Mouse (Mus musculus) kidney, embryonic 15.5 days (tissue): ENCODE data around the gene Fgfr2. TPM values are rescaled to one million over a fixed set of nuclear protein-coding genes. Genes with fewer than 3 reads are reported as not detected.

Experiments
- ATAC-seq: fragments of 200-750 bp; cut with Nextera tagmentation; replicated peaks from 2 replicates; pipeline ENCODE4 v1.8.0; 2017; ENCODE audit warnings: moderate TSS enrichment; ENCODE audit not compliant: low FRiP score
- H3K27ac ChIP-seq: fragments of 300-500 bp; sonication (generic); 2 replicates; pipeline ENCODE4 v1.5.1; 2015; ENCODE audit warnings: mild to moderate bottlenecking, inconsistent platforms
- H3K27me3 ChIP-seq: fragments of 300-500 bp; sonication (generic); 2 replicates; pipeline ENCODE4 v1.6.1; 2015; ENCODE audit warnings: inconsistent platforms
- H3K36me3 ChIP-seq: fragments of 300-500 bp; sonication (generic); 2 replicates; pipeline ENCODE4 v1.6.1; 2015; ENCODE audit warnings: inconsistent platforms
- H3K4me1 ChIP-seq: fragments of 300-500 bp; sonication (generic); 2 replicates; pipeline ENCODE4 v1.6.1; 2015; ENCODE audit warnings: inconsistent platforms
- H3K4me2 ChIP-seq: fragments of 300-500 bp; sonication (generic); 2 replicates; pipeline ENCODE4 v1.6.1; 2015; ENCODE audit warnings: moderate library complexity, mild to moderate bottlenecking, inconsistent platforms
- H3K4me3 ChIP-seq: fragments of 300-500 bp; sonication (generic); replicated peaks from 2 replicates; pipeline ENCODE4 v1.5.1; 2015; ENCODE audit warnings: mild to moderate bottlenecking, inconsistent platforms
- H3K9ac ChIP-seq: fragments of 300-500 bp; sonication (generic); 2 replicates; pipeline ENCODE4 v1.6.1; 2015; ENCODE audit warnings: mild to moderate bottlenecking, inconsistent platforms
- H3K9me3 ChIP-seq: fragments of 300-500 bp; sonication (generic); replicated peaks from 2 replicates; pipeline ENCODE4 v1.6.1; 2016; ENCODE audit warnings: inconsistent platforms
- WGBS: fragments of 180-500 bp; shearing (Covaris S2); methylation state at CpG from one replicate; pipeline ENCODE4 v1.1.7; 2015; ENCODE audit warnings: mixed read lengths; 5-methylcytosine and 5-hydroxymethylcytosine counted together
- polyA plus RNA-seq: library from polyadenylated mRNA; unstranded; fragments of >200 nt; fragmentation: Nextera tagmentation; extraction: Ambion mirVana; gene quantifications from 2 replicates; pipeline ENCODE4 v1.2.1, GENCODE M21; 2015

Fgfr2 gene
- polyA plus RNA-seq, 1 experiment from 2014 or later: 104 TPM

DNA sequence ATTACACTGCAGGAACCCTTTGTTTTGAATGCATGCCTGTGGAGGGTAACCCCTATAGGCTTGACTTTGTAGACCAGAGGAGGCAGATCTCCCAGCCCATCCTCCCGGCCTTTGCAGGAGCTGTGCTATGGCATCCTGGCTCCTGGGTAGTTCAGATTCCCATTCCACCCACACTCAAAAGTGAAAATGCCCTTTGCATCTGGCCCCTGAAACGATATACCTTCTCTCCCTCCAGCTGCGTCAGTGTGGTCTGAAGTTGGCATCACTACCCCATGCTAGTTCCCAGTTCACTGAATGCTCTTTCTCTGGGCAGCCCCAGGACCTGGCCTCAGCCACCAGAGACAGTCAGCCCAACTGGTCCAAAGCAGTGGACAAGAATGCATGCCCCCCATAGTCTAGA is 421.1 kb downstream of the Fgfr2 start:
- Histone ChIP-seq H3K27ac (no peak overlapping the region), H3K9me3 (no peaks in the 10 kb centered on the region), H3K4me2 (no peak overlapping the region), H3K4me3 (no peak overlapping the region), H3K9ac (no peak overlapping the region), H3K27me3 (no peaks in the 10 kb centered on the region), H3K36me3 (no peaks in the 10 kb centered on the region), H3K4me1 (peaks cover 8% of the 10 kb centered on the region; the same call in 1 of the 2 replicates)
- no peak for ATAC-seq
- WGBS: 72% methylated on average over 3 of the region's 3 CpGs

GRCm38 (mm10) chr7:132701412-132701811 is 421.7 kb downstream of the Fgfr2 start:
- no peak for ATAC-seq
- Histone ChIP-seq H3K27ac (no peak overlapping the region), H3K9me3 (no peaks in the 10 kb centered on the region), H3K27me3 (no peaks in the 10 kb centered on the region), H3K36me3 (no peaks in the 10 kb centered on the region), H3K4me1 (peaks cover 8% of the 10 kb centered on the region; the same call in 1 of the 2 replicates), H3K4me3 (no peak overlapping the region), H3K4me2 (no peak overlapping the region), H3K9ac (no peak overlapping the region)
- 91% methylated on average over 3 of the region's 3 CpGs for WGBS

- Histone ChIP-seq H3K4me2 (no peak overlapping the region), H3K9me3 (no peaks in the 10 kb centered on the region), H3K36me3 (no peaks in the 10 kb centered on the region), H3K27me3 (no peaks in the 10 kb centered on the region), H3K4me1 (peaks cover 8% of the 10 kb centered on the region; the same call in 1 of the 2 replicates), H3K9ac (no peak overlapping the region), H3K27ac (no peak overlapping the region), H3K4me3 (no peak overlapping the region)
- 74% methylated on average over 4 of the region's 4 CpGs for WGBS
- no peak for ATAC-seq
Observed at GRCm38 (mm10) chr7:132700107-132700506, 423.0 kb downstream of the Fgfr2 start.

GRCm38 (mm10) chr7:132699639-132700038 is 423.5 kb downstream of the Fgfr2 start:
- Histone ChIP-seq H3K9me3 (0 out of 2 replicates have a peak, but pooled peaks cover 3% of the 10 kb centered on the region), H3K4me2 (no peak overlapping the region), H3K27me3 (no peaks in the 10 kb centered on the region), H3K4me1 (peaks cover 8% of the 10 kb centered on the region; the same call in 1 of the 2 replicates), H3K4me3 (no peak overlapping the region), H3K9ac (no peak overlapping the region), H3K36me3 (0 out of 2 replicates have a peak, but pooled peaks cover 4% of the 10 kb centered on the region), H3K27ac (no peak overlapping the region)
- ATAC-seq: no peak

DNA sequence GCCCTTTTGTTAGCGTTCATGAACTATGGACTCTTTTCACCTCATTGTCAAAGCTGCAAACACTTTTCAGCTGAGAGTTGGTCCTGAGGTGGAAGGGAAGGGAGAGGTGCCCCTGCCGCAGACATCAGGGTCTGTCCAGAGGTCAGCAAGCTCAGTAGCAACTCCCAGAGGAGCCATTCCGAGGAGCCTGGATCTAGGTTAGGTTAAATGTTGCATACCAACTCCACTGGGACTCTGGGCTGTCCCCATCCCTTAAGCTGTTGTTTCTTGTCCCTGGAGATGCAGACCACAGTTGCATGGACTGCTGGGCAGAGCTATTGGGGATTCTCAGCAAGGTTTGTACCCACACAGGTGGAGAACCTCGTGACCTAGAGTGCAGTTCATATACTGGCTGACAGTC is 424.0 kb downstream of the Fgfr2 start:
- no peak for ATAC-seq
- 64% methylated on average over 4 of the region's 4 CpGs for WGBS
- peaks cover 8% of the 10 kb centered on the region; the same call in 1 of the 2 replicates for H3K4me1 ChIP-seq

DNA sequence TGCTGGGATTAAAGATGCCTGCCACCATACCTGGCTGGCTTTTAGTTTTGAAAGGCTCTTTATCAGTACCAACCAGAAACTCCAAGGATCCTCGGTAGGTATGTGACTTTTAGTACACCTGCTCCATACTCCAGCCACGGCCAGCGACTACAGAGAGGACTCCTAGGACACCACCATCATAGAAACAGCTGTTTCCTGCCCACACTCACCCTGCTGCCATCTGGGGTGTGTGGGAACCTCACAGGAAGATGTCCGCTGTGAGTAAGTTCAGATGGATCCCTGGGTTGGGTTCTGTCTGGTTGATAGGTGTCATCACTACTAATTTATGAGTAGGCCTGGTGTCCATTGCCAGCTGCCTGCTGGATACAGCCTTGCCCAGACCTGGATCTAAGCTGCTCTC is 424.4 kb downstream of the Fgfr2 start:
- Histone ChIP-seq H3K4me3 (no peak overlapping the region), H3K36me3 (0 out of 2 replicates have a peak, but pooled peaks cover 4% of the 10 kb centered on the region), H3K27ac (no peak overlapping the region), H3K4me1 (peaks cover 8% of the 10 kb centered on the region; the same call in 1 of the 2 replicates), H3K27me3 (no peaks in the 10 kb centered on the region), H3K9me3 (0 out of 2 replicates have a peak, but pooled peaks cover 3% of the 10 kb centered on the region), H3K9ac (no peak overlapping the region), H3K4me2 (no peak overlapping the region)
- no peak for ATAC-seq
- WGBS: 78% methylated on average over 4 of the region's 4 CpGs

More for the DNA sequence above, 424.0 kb downstream of the Fgfr2 start:
- no peak overlapping the region for H3K4me2 ChIP-seq
- 0 out of 2 replicates have a peak, but pooled peaks cover 4% of the 10 kb centered on the region for H3K36me3 ChIP-seq
- H3K27ac ChIP-seq: no peak overlapping the region
- no peak overlapping the region for H3K4me3 ChIP-seq
- no peak overlapping the region for H3K9ac ChIP-seq
- H3K27me3 ChIP-seq: no peaks in the 10 kb centered on the region
- H3K9me3 ChIP-seq: 0 out of 2 replicates have a peak, but pooled peaks cover 3% of the 10 kb centered on the region

DNA sequence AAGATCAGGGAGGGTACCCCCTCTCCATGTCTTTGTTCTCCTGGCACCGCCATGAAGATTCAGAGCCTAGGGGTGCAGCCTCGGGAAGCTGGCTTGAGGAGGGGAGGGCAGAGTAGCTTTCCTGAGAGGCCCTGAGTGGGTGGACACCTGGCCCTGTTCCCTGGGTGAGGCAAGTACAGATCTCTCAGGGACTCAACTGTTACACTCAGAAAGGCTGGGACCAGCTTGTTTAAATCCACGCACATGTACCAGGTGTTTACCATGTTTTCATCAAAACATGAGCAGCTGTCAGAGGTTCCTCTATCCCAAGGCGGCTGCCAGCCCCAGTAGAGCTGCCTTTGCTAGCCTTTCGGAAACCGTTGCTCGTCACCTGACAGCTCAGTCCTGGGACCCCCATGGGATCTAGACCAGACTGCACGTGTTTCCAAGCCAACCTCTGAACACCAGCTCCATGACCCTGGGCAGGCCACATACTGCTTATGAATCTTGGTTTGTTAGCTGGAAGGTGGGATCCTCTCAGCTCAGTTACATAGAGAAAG is 425.8 kb downstream of the Fgfr2 start:
- 82% methylated on average over 8 of the region's 8 CpGs for WGBS
- Histone ChIP-seq H3K27me3 (no peaks in the 10 kb centered on the region), H3K4me3 (no peak overlapping the region), H3K4me1 (peaks cover 19% of the 10 kb centered on the region), H3K9me3 (0 out of 2 replicates have a peak, but pooled peaks cover 3% of the 10 kb centered on the region), H3K9ac (no peak overlapping the region), H3K27ac (no peak overlapping the region), H3K36me3 (0 out of 2 replicates have a peak, but pooled peaks cover 4% of the 10 kb centered on the region), H3K4me2 (no peak overlapping the region)
- no peak for ATAC-seq

DNA sequence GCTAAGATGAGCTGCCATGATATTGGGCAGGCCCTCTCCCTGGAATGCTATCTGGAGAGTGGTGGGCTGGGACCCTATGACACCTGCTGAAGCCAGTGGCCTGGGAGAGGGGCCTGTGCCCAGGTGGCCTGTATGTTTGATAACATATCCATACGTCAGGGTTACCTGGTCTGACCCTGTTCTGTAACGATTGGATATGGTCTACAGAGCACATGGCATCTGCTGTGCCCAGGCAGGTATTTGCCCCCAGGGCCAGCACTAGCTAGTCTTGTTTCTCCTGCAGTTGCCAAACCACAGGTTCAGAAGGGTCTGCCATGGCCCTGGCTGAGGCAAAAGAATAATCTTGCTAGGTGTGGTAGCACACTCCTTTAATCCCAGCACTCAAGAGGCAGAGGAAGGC is 429.6 kb downstream of the Fgfr2 start:
- Histone ChIP-seq H3K36me3 (0 out of 2 replicates have a peak, but pooled peaks cover 4% of the 10 kb centered on the region), H3K4me2 (no peak overlapping the region), H3K4me1 (peaks cover 24% of the 10 kb centered on the region), H3K27ac (peak overlapping the region; percentile 23; the same call in 1 of the 2 replicates), H3K27me3 (no peaks in the 10 kb centered on the region), H3K4me3 (no peak overlapping the region), H3K9ac (no peak overlapping the region), H3K9me3 (0 out of 2 replicates have a peak, but pooled peaks cover 3% of the 10 kb centered on the region)
- ATAC-seq: 0 out of 2 replicates have a peak, but pooled peaks have one; percentile 15
- WGBS: 66% methylated on average over 2 of the region's 2 CpGs

GRCm38 (mm10) chr7:132692719-132693118 is 430.4 kb downstream of the Fgfr2 start:
- peaks cover 33% of the 10 kb centered on the region for H3K4me1 ChIP-seq

GRCm38 (mm10) chr7:132690716-132691472 is 432.3 kb downstream of the Fgfr2 start:
- no peaks in the 10 kb centered on the region for H3K27me3 ChIP-seq
- no peak for ATAC-seq
- WGBS: 86% methylated on average over 14 of the region's 14 CpGs
- no peak overlapping the region for H3K4me2 ChIP-seq
- 0 out of 2 replicates have a peak, but pooled peaks cover 4% of the 10 kb centered on the region for H3K36me3 ChIP-seq
- H3K9me3 ChIP-seq: 0 out of 2 replicates have a peak, but pooled peaks cover 3% of the 10 kb centered on the region
- no peak overlapping the region for H3K4me3 ChIP-seq
- no peak overlapping the region for H3K9ac ChIP-seq
- peaks cover 41% of the 10 kb centered on the region for H3K4me1 ChIP-seq
- H3K27ac ChIP-seq: no peak overlapping the region

More at GRCm38 (mm10) chr7:132692719-132693118, 430.4 kb downstream of the Fgfr2 start:
- H3K9me3 ChIP-seq: 0 out of 2 replicates have a peak, but pooled peaks cover 3% of the 10 kb centered on the region
- WGBS: 73% methylated on average over 9 of the region's 9 CpGs
- 0 out of 2 replicates have a peak, but pooled peaks cover 4% of the 10 kb centered on the region for H3K36me3 ChIP-seq
- no peak overlapping the region for H3K9ac ChIP-seq
- no peak overlapping the region for H3K4me3 ChIP-seq
- peak; percentile 43 for ATAC-seq
- H3K27me3 ChIP-seq: no peaks in the 10 kb centered on the region
- no peak overlapping the region for H3K4me2 ChIP-seq
- no peak overlapping the region for H3K27ac ChIP-seq

DNA sequence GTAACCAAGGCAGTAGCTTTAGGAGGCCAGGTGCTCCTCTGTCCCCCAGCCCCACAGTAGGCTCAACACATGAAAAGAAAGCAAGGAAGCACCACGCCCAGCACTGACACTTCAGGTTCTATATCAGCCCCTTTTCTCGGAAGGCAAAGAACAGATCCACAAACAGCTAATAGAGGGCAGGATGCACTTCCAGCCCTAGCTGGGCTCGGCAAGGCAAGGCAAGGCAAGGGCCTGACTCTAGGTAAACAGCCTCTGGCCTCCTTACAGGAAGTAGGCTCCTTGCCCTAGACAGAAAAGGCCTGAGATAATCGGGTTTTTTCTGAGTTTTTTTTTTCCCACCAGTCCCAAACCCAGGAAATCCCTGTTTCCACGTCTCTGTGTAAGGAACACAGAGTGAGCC is 433.4 kb downstream of the Fgfr2 start:
- Histone ChIP-seq H3K27ac (no peak overlapping the region), H3K4me2 (no peak overlapping the region), H3K27me3 (no peaks in the 10 kb centered on the region), H3K4me1 (peaks cover 41% of the 10 kb centered on the region), H3K9ac (no peak overlapping the region), H3K4me3 (no peak overlapping the region), H3K36me3 (0 out of 2 replicates have a peak, but pooled peaks cover under 1% of the 10 kb centered on the region), H3K9me3 (0 out of 2 replicates have a peak, but pooled peaks cover under 1% of the 10 kb centered on the region)
- ATAC-seq: no peak
- WGBS: 69% methylated on average over 5 of the region's 5 CpGs

- Histone ChIP-seq H3K27me3 (no peaks in the 10 kb centered on the region), H3K4me1 (peaks cover 41% of the 10 kb centered on the region), H3K4me2 (no peak overlapping the region), H3K9ac (no peak overlapping the region), H3K9me3 (no peaks in the 10 kb centered on the region), H3K27ac (peak overlapping the region; percentile 70), H3K4me3 (no peak overlapping the region), H3K36me3 (no peaks in the 10 kb centered on the region)
- no peak for ATAC-seq
- WGBS: 64% methylated on average over 5 of the region's 5 CpGs
Observed at GRCm38 (mm10) chr7:132688721-132689120, 434.4 kb downstream of the Fgfr2 start.
